ENCODE assay signal across 12 mouse cellular contexts in the genomic region with DNA sequence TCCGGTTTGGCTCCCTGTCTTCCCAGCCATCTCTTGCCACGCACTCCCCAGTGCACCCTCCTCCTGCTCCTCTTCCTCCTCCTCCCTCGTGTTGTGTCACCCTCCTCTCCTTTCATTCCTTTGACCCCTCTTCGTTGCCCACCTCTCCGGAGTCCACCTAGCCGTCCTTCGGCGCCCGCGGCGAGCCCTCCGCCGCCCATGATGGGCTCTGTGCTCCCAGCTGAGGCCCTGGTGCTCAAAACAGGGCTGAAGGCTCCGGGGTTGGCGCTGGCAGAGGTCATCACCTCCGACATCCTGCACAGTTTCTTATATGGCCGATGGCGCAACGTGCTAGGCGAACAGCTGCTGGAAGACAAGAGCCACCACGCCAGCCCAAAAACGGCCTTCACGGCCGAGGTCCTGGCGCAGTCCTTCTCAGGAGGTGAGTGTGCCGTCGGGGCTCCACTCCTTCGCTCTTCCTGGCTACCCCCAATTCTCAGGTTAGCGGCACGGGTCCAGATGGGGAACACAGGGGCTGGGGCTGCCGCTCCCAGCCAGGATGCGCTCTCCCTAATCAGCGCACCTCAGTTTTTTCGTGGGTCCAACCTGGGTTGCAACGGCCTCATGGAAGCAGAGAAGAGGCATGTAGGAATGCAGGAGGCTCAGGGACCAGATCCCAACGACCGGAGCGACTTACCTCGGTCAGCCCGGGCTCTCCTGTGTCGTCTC. TPM values are rescaled to one million over a fixed set of nuclear protein-coding genes. Genes with fewer than 3 reads are reported as not detected.
DNase-seq lines count a peak whose midpoint lies in the region; ATAC-seq and TF ChIP-seq lines count a peak whose summit lies in the region.
"Had no signal": no experiment of that assay in that cellular context is flagged by ENCODE, and none has a peak within 500 bp of the region (broad histone marks: within the 10 kb centered on the region; RNA-seq: fewer than 3 reads in every experiment).

A gene (plus strand): TSS at position 137 of the 708 bp plus-strand sequence.

- no peaks in the 10 kb centered on the region for H3K36me3 ChIP-seq in forebrain, embryonic 13.5 days (ENCODE audit: poor library complexity, severe bottlenecking)
- peaks cover 21% of the 10 kb centered on the region; the same call in 1 of the 2 replicates for H3K36me3 ChIP-seq in midbrain, embryonic 10.5 days
- H3K36me3 ChIP-seq: liver, embryonic 15.5 days had no signal

- TF ChIP-seq CTCF in gastrocnemius, adult 2 months (IDR thresholded peaks at IDR 0.05), result no peak

- peaks cover 100% of the 10 kb centered on the region for H3K27me3 ChIP-seq in forebrain, embryonic 13.5 days
- peaks cover 100% of the 10 kb centered on the region for H3K27me3 ChIP-seq in midbrain, embryonic 10.5 days (ENCODE audit: low read depth, poor library complexity, severe bottlenecking)

- peak within 1 kb of the TSS; percentile 66 for H3K4me3 ChIP-seq in gastrocnemius, adult 2 months
- H3K4me3 ChIP-seq in forebrain, embryonic 13.5 days, result peak within 1 kb of the TSS; percentile 32
- H3K4me3 ChIP-seq in midbrain, embryonic 10.5 days, result peak within 1 kb of the TSS; percentile 53
- H3K4me3 ChIP-seq: liver, embryonic 15.5 days had no signal

- no peak within 1 kb of the TSS for H3K27ac ChIP-seq in gastrocnemius, adult 2 months
- H3K27ac ChIP-seq in forebrain, embryonic 13.5 days, result peak within 1 kb of the TSS; percentile 32
- peak within 1 kb of the TSS; percentile 60 for H3K27ac ChIP-seq in midbrain, embryonic 10.5 days (replicated peaks)
- H3K27ac ChIP-seq: liver, embryonic 15.5 days had no signal

- intact Hi-C loops in gastrocnemius, adult 2 months (cut with DNase I), result no loop called here

- H3K9ac ChIP-seq in forebrain, embryonic 13.5 days, result peak within 1 kb of the TSS; percentile 28
- H3K9ac ChIP-seq: liver, embryonic 15.5 days had no signal

- ATAC-seq in forebrain, embryonic 13.5 days, result no peak

- WGBS in forebrain, embryonic 13.5 days, result under 1% methylated on average over 41 of the region's 41 CpGs
- WGBS in midbrain, embryonic 10.5 days, result under 1% methylated on average over 41 of the region's 41 CpGs

- peaks cover 75% of the 10 kb centered on the region for H3K4me1 ChIP-seq in forebrain, embryonic 13.5 days
- peaks cover 86% of the 10 kb centered on the region for H3K4me1 ChIP-seq in midbrain, embryonic 10.5 days

- H3K4me2 ChIP-seq in forebrain, embryonic 13.5 days, result peak within 1 kb of the TSS; percentile 64
- H3K4me2 ChIP-seq: liver, embryonic 15.5 days had no signal

- H3K9me3 ChIP-seq in forebrain, embryonic 13.5 days (replicated peaks), result no peaks in the 10 kb centered on the region
- H3K9me3 ChIP-seq in midbrain, embryonic 10.5 days (replicated peaks), result no peaks in the 10 kb centered on the region
- H3K9me3 ChIP-seq: liver, embryonic 15.5 days had no signal

- no peak for DNase-seq in gastrocnemius, adult 2 months
- no peak for DNase-seq in gastrocnemius, postnatal 4 days (ENCODE audit: low spot score in 2 of 2)
- DNase-seq in R1 (ENCODE audit: low read depth, low spot score), result peak; percentile 42
- DNase-seq in midbrain, embryonic 10.5 days (ENCODE audit: low spot score), result peak; percentile 72
- DNase-seq in adrenal gland, postnatal 36 days, result no peak
- no peak for DNase-seq in frontal cortex, postnatal 36 days (ENCODE audit: low spot score in 2 of 2)
- no peak for DNase-seq in adrenal gland, postnatal 14 days

RNA-seq across cellular contexts. Expression of the gene that starts here (rescaled TPM):
- total RNA-seq in gastrocnemius, adult 2 months (2021), result not detected
- not detected for total RNA-seq in gastrocnemius, postnatal 4 days (2021)
- 1.3 and 2.1 TPM in 2 replicates for polyA plus RNA-seq in forebrain, embryonic 13.5 days (2015; fragmentation: Nextera tagmentation; extraction: Ambion mirVana)
- 2.0 and 4.3 TPM in 2 replicates for polyA plus RNA-seq in midbrain, embryonic 10.5 days (2016; fragmentation: Nextera tagmentation; extraction: Ambion mirVana)
- total RNA-seq in adrenal gland, postnatal 36 days (2021), result not detected
- not detected in 2 replicates for total RNA-seq in adrenal gland, postnatal 14 days (2021)
- total RNA-seq: common myeloid progenitor, adult 5-6 weeks; heart, adult 18-20 months had no signal
- polyA plus RNA-seq: liver, embryonic 15.5 days; stomach, embryonic 14.5 days had no signal

Comparison
In these comparisons a context has a peak if more than half of its experiments do, and no peak if none do; other contexts are left out.
1. DNase-seq: peak in R1 (single experiment) and midbrain, embryonic 10.5 days (single experiment); none in gastrocnemius, adult 2 months (single experiment), gastrocnemius, postnatal 4 days (0 of 2), adrenal gland, postnatal 36 days (0 of 2), frontal cortex, postnatal 36 days (0 of 2) and adrenal gland, postnatal 14 days (single experiment).
2. Peak in every context shown above with its lines, with median percentiles within 50 percentile points of each other: H3K4me3 ChIP-seq.